Mouse (Mus musculus) intestine, embryonic 15.5 days (tissue): ENCODE results near the gene Gna11. TPM values are rescaled to one million over a fixed set of nuclear protein-coding genes. Genes with fewer than 3 reads are reported as not detected.
A peak's percentile ranks its signal among the peaks of the same experiment; 100 is the strongest.

Experiments
- ATAC-seq: fragments of 200-750 bp; cut with Nextera tagmentation; 2 replicates; pipeline ENCODE4 v1.8.0; 2017; ENCODE audit warnings: moderate TSS enrichment, moderate library complexity
- H3K27ac ChIP-seq: fragments of 300-500 bp; sonication (generic); 2 replicates; pipeline ENCODE4 v1.5.1; 2015; ENCODE audit warnings: mild to moderate bottlenecking, inconsistent platforms
- H3K27me3 ChIP-seq: fragments of 300-500 bp; sonication (generic); replicated peaks from 2 replicates; pipeline ENCODE4 v1.6.1; 2015; ENCODE audit warnings: inconsistent platforms
- H3K36me3 ChIP-seq: fragments of 300-500 bp; sonication (generic); 2 replicates; pipeline ENCODE4 v1.6.1; 2015; ENCODE audit warnings: inconsistent platforms
- H3K4me1 ChIP-seq: fragments of 300-500 bp; sonication (generic); replicated peaks from 2 replicates; pipeline ENCODE4 v1.6.1; 2015; ENCODE audit warnings: inconsistent platforms
- H3K4me2 ChIP-seq: fragments of 300-500 bp; sonication (generic); replicated peaks from 2 replicates; pipeline ENCODE4 v1.6.1; 2015; ENCODE audit warnings: mild to moderate bottlenecking, inconsistent platforms
- H3K4me3 ChIP-seq: fragments of 300-500 bp; sonication (generic); replicated peaks from 2 replicates; pipeline ENCODE4 v1.5.1; 2015; ENCODE audit warnings: inconsistent platforms
- H3K9ac ChIP-seq: fragments of 300-500 bp; sonication (generic); 2 replicates; pipeline ENCODE4 v1.6.1; 2015; ENCODE audit warnings: inconsistent platforms
- H3K9me3 ChIP-seq: fragments of 300-500 bp; sonication (generic); 2 replicates; pipeline ENCODE4 v1.6.1; 2016; ENCODE audit warnings: inconsistent platforms
- WGBS: fragments of 180-500 bp; shearing (Covaris S2); methylation state at CpG from one replicate; pipeline ENCODE4 v1.1.7; 2015; 5-methylcytosine and 5-hydroxymethylcytosine counted together
- polyA plus RNA-seq: library from polyadenylated mRNA; unstranded; fragments of >200 nt; fragmentation: Nextera tagmentation; extraction: Ambion mirVana; gene quantifications from 2 replicates; pipeline ENCODE4 v1.2.1, GENCODE M21; 2015

Gna11 gene
- polyA plus RNA-seq, result 245 and 269 TPM in 2 replicates

DNA sequence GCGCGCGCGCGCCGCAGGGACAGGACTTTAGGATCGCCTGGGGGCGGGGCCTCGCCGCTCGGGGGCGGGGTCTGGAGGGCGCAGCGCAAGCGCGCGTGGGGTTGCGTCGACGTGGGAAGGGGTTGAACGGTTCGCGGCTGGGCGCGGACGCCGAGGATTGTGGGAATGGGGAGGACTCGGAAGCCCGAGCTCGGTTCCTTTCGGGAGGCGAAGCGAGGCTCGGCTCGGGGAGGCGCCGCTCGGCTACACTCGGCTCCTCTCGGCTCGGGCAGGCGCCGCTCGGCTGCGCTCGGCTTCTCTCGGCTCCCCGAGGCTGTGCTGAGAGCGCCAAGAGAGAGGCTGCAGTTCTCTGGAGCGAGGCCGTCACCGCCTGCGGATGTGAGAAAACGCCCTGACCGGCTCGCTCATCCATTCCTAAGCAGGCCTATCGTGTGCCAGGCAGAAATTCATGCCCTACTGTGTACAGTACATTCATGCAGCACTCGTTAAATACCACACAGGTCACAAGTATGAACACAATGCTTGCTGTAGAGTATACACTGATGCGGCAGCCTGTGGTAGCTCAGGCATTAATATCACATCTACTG is at the start of gene Gna11:
Gna11 (minus strand) TSS at position 30 of the 587 bp plus-strand sequence.
- Histone ChIP-seq H3K9me3 (no peaks in the 10 kb centered on the region), H3K4me1 (peaks cover 41% of the 10 kb centered on the region), H3K27ac (peak within 1 kb of the TSS; percentile 90), H3K36me3 (no peaks in the 10 kb centered on the region), H3K4me2 (peak within 1 kb of the TSS; percentile 81), H3K9ac (peak within 1 kb of the TSS; percentile 96), H3K4me3 (peak within 1 kb of the TSS; percentile 94), H3K27me3 (no peaks in the 10 kb centered on the region)
- peak; percentile 89 for ATAC-seq
- WGBS, result under 1% methylated on average over 59 of the region's 59 CpGs

DNA sequence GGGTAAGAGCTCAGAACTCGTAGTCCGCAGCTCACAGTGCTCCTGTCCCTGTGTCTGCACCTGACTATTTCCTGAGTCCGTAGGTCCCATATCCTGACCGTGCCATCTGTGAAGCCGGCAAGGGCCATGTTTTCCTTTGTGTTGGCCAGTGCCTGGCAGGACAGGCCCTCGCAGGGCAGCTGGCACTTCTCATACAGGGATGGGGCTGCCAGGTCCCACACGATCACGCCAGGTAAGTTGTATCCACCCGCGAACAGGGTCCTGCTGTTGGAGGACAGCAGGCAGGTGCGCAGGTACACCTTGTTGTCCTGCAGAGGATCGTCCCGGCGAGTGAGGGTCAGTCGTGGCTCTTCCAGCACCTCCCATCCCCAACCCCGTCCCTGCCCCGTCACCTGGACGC is 48.9 kb upstream of the Gna11 start:
- Histone ChIP-seq H3K9ac (no peak overlapping the region), H3K27me3 (no peaks in the 10 kb centered on the region), H3K9me3 (no peaks in the 10 kb centered on the region), H3K4me1 (peaks cover 29% of the 10 kb centered on the region), H3K36me3 (no peaks in the 10 kb centered on the region), H3K4me3 (no peak overlapping the region), H3K4me2 (no peak overlapping the region), H3K27ac (no peak overlapping the region)
- no peak for ATAC-seq
- WGBS, result 66% methylated on average over 18 of the region's 18 CpGs

DNA sequence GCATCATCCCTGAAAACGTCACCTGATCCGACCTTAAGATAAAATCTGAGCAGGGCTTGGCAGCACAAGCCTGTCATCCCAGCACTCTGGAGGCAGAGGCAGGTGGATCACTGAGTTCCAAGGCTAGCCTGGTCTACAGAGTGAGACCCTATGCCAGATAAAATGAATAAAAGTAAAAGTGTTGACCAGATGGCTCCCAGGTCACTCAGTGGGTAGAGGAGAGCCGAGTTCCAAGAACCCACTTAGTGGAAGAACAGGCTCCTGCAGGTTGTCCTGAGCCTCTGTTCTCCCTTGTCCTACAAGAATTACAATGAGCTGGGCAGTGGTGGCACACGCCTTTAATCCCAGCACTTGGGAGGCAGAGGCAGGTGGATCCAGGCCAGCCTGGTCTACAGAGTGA is 48.2 kb upstream of the Gna11 start:
- no peak overlapping the region for H3K4me3 ChIP-seq
- no peak overlapping the region for H3K27ac ChIP-seq
- ATAC-seq, result no peak
- H3K9ac ChIP-seq, result no peak overlapping the region
- H3K4me2 ChIP-seq, result no peak overlapping the region
- H3K36me3 ChIP-seq, result no peaks in the 10 kb centered on the region
- WGBS, result 62% methylated on average over 4 of the region's 4 CpGs
- H3K9me3 ChIP-seq, result no peaks in the 10 kb centered on the region
- H3K4me1 ChIP-seq, result peaks cover 29% of the 10 kb centered on the region
- no peaks in the 10 kb centered on the region for H3K27me3 ChIP-seq

DNA sequence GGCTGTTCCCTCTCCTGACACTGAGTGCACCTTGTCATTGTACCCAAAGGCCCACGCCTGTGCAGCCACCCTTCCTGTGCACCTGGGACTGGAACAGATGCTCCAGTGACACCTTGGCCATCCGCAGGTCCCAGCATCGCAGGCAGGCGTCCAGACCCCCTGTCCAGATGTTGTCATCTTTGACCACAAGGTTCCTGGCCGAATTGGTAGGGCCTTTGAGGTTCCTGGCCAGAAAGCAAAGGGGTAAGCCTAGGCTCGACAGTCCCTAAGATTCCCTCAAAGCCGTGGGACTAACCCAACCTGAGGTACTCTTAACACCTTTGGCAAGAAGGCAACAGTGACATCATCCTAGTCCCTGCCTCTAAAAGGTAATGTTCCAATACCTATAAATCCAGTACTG is 47.6 kb upstream of the Gna11 start:
- WGBS, result 81% methylated on average over 7 of the region's 7 CpGs
- no peak overlapping the region for H3K4me2 ChIP-seq
- H3K36me3 ChIP-seq, result no peaks in the 10 kb centered on the region
- H3K9ac ChIP-seq, result no peak overlapping the region
- H3K9me3 ChIP-seq, result no peaks in the 10 kb centered on the region
- no peak for ATAC-seq
- H3K27ac ChIP-seq, result no peak overlapping the region
- H3K4me1 ChIP-seq, result peaks cover 25% of the 10 kb centered on the region
- no peak overlapping the region for H3K4me3 ChIP-seq
- no peaks in the 10 kb centered on the region for H3K27me3 ChIP-seq

DNA sequence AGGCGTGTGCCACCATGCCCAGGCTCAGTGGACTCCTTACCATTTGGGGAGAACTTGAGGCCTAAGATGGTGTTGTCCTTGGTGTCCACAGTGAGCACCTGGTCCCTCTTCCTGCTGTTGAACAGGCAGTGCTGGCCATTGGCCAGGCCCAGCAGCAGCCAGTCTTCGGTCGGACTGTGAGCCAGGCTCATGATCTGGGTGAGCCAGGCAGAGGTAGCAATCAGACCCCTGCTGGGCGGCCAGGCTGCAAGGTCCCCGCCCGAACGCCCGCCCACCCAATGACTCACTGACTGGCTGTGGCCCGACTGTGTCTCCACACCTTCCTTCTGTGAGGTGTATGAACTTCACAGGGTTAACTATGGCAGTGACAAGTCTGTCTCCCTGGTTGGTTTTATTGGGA is 46.9 kb upstream of the Gna11 start:
- Histone ChIP-seq H3K4me1 (peaks cover 18% of the 10 kb centered on the region), H3K36me3 (no peaks in the 10 kb centered on the region), H3K27me3 (no peaks in the 10 kb centered on the region), H3K9me3 (no peaks in the 10 kb centered on the region), H3K27ac (no peak overlapping the region), H3K4me3 (no peak overlapping the region), H3K4me2 (no peak overlapping the region), H3K9ac (no peak overlapping the region)
- WGBS, result 57% methylated on average over 9 of the region's 9 CpGs
- ATAC-seq, result no peak

DNA sequence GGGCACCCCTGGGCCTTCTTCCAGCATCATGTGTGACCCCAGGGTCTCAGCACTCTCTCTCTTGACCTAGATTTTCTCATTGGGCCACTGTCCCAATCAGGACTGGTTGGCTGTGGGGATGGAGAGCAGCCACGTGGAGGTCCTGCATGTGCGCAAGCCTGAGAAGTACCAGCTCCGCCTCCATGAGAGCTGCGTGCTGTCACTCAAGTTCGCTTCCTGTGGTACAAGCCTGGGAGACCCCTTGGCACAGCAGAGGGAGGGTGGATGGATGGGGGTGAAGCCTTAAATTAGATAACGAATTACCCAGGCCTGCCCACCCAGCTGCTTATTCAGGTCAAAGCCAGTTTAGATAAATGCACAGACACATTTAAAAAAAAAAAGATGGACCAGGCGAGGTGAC is 43.7 kb upstream of the Gna11 start:
- ATAC-seq, result no peak
- Histone ChIP-seq H3K27ac (no peak overlapping the region), H3K4me2 (no peak overlapping the region), H3K9me3 (no peaks in the 10 kb centered on the region), H3K4me1 (no peaks in the 10 kb centered on the region), H3K27me3 (no peaks in the 10 kb centered on the region), H3K36me3 (peaks cover 2% of the 10 kb centered on the region; the same call in 1 of the 2 replicates), H3K9ac (no peak overlapping the region), H3K4me3 (no peak overlapping the region)
- 72% methylated on average over 7 of the region's 7 CpGs for WGBS

DNA sequence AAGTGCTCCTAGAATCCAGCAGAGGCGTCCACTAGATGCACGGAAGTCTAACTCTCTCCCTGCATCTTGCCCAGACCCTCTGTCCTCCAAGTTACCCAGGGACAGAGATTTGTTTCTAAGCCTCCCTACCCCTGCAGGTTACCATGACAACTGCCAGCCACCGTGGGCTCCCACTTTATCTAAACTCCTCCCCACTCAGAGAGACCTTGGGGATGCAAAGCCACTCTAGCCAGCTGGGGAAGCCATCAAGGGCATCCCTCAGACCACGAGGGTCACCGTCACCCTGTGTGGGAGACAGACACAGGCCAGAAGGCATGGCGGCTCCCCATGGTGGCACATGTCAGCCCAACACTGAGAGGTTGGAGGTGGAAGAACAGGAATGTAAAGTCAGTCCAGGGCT is 38.4 kb upstream of the Gna11 start:
- H3K9ac ChIP-seq, result no peak overlapping the region
- 0 out of 2 replicates have a peak, but pooled peaks cover 2% of the 10 kb centered on the region for H3K27me3 ChIP-seq
- H3K4me1 ChIP-seq, result 0 out of 2 replicates have a peak, but pooled peaks cover 3% of the 10 kb centered on the region
- H3K36me3 ChIP-seq, result peaks cover 2% of the 10 kb centered on the region; the same call in 1 of the 2 replicates
- WGBS, result 58% methylated on average over 6 of the region's 6 CpGs
- no peak overlapping the region for H3K4me3 ChIP-seq
- no peak overlapping the region for H3K4me2 ChIP-seq
- H3K9me3 ChIP-seq, result no peaks in the 10 kb centered on the region
- H3K27ac ChIP-seq, result no peak overlapping the region
- ATAC-seq, result no peak

DNA sequence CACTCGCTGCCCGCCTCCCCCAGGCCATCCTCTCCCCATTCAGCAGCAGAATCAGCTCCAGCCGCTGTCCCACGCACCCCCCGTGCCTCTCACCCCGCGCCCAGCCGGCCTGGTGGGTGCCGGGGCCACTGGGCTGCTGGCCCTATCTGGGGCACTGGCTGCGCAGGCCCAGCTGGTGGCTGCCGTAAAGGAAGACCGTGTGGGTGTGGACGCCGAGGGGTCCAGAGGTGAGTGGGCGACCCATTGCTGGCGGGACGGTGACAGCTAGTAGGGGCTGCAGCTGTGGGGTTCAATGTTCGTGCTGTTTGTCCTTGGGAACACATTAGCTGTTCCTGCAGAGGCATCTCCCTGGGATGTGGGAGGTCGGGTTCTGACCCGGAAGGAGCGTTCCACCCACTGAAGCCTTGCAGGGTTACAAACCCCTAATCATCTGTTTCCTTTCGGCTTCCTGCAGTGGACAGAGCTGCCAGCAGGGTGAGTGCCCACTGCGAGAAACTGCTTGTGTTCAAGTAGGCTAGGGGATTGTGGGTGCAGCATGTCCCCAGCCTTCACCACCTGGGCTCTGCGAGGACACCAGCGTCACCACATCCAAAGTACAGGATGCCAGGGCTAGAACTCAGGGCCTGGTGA is 35.6 kb upstream of the Gna11 start:
- Histone ChIP-seq H3K4me1 (peaks cover 12% of the 10 kb centered on the region; the same call in 1 of the 2 replicates), H3K27me3 (0 out of 2 replicates have a peak, but pooled peaks cover 2% of the 10 kb centered on the region), H3K36me3 (no peaks in the 10 kb centered on the region), H3K9me3 (no peaks in the 10 kb centered on the region), H3K9ac (no peak overlapping the region), H3K4me2 (no peak overlapping the region), H3K4me3 (no peak overlapping the region), H3K27ac (no peak overlapping the region)
- no peak for ATAC-seq
- 61% methylated on average over 25 of the region's 25 CpGs for WGBS

DNA sequence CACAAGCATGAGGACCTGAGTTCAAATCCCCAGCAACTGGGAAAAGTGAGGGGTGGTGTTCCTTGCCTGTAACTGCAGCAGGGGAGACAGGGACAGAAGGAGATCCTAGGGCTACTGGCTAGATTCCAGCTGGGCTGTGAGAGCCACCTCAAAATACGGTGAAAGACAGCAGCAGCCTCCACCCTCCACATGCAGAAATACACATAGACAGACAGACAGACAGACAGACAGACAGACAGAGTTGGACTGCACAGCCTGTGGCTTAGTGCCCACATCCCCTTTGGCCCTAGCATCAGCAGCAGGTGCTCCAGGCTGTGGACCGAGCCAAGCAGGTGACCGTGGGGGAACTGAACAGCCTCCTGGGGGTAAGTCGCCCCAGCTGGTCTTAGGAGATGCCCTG is 35.0 kb upstream of the Gna11 start:
- Histone ChIP-seq H3K4me2 (no peak overlapping the region), H3K9me3 (no peaks in the 10 kb centered on the region), H3K27ac (no peak overlapping the region), H3K36me3 (no peaks in the 10 kb centered on the region), H3K4me3 (no peak overlapping the region), H3K4me1 (peaks cover 16% of the 10 kb centered on the region; the same call in 1 of the 2 replicates), H3K9ac (no peak overlapping the region), H3K27me3 (0 out of 2 replicates have a peak, but pooled peaks cover 2% of the 10 kb centered on the region)
- no peak for ATAC-seq
- 62% methylated on average over 4 of the region's 4 CpGs for WGBS

DNA sequence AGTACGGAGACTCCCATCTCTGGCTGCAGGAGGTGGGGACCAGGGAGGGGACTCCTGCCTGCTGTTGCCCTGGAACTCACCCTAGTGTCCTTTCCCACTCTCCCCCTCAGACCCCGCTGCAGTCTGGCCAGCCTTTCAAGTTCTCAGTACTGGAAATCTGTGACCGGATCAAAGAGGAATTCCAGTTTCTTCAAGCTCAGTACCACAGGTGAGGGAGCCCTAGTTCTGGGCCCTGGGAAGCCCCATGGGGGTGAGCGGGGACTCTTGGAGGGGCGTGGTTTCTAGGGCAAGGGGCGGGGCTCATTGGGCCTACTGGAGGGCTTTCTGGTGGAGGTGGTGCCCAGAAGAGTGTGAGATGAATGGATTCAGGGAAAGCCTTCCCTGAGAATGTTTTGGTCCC is 30.7 kb upstream of the Gna11 start:
- H3K4me3 ChIP-seq, result peak overlapping the region; percentile 60
- H3K27ac ChIP-seq, result no peak overlapping the region
- H3K9me3 ChIP-seq, result no peaks in the 10 kb centered on the region
- H3K9ac ChIP-seq, result peak overlapping the region; percentile 69
- peaks cover 44% of the 10 kb centered on the region for H3K4me1 ChIP-seq
- WGBS, result 1% methylated on average over 6 of the region's 6 CpGs
- 0 out of 2 replicates have a peak, but pooled peaks cover 3% of the 10 kb centered on the region for H3K27me3 ChIP-seq
- no peak for ATAC-seq
- H3K36me3 ChIP-seq, result no peaks in the 10 kb centered on the region
- H3K4me2 ChIP-seq, result peak overlapping the region; percentile 92

DNA sequence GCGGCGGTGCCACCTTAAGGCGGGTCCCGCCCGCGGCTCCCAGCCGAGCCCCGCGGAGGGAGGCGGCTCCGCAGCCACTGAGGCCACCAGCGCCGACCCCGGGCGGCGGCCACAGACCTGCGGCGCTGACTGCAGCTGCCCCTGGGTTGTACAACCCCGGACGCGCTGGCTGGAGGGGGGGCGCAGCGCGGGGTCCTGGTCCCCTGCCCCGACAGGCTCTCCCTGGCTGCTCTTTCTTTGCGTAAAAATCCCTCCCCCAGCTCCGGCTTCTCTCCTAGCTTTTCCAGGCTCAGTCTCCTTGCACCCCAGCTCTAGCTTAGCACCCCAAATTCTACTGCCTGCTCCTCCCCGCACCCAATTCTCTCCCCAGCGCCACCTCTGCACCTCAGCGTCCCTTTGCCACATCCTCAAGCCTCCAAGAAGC is 30.2 kb upstream of the Gna11 start:
- Histone ChIP-seq H3K9ac (peak overlapping the region; percentile 69), H3K9me3 (no peaks in the 10 kb centered on the region), H3K4me1 (peaks cover 46% of the 10 kb centered on the region), H3K4me2 (peak overlapping the region; percentile 92), H3K36me3 (no peaks in the 10 kb centered on the region), H3K27me3 (0 out of 2 replicates have a peak, but pooled peaks cover 3% of the 10 kb centered on the region), H3K27ac (0 out of 2 replicates have a peak overlapping the region, but pooled peaks have one; percentile 8), H3K4me3 (peak overlapping the region; percentile 60)
- ATAC-seq, result no peak
- 0% methylated on average over 30 of the region's 30 CpGs for WGBS

DNA sequence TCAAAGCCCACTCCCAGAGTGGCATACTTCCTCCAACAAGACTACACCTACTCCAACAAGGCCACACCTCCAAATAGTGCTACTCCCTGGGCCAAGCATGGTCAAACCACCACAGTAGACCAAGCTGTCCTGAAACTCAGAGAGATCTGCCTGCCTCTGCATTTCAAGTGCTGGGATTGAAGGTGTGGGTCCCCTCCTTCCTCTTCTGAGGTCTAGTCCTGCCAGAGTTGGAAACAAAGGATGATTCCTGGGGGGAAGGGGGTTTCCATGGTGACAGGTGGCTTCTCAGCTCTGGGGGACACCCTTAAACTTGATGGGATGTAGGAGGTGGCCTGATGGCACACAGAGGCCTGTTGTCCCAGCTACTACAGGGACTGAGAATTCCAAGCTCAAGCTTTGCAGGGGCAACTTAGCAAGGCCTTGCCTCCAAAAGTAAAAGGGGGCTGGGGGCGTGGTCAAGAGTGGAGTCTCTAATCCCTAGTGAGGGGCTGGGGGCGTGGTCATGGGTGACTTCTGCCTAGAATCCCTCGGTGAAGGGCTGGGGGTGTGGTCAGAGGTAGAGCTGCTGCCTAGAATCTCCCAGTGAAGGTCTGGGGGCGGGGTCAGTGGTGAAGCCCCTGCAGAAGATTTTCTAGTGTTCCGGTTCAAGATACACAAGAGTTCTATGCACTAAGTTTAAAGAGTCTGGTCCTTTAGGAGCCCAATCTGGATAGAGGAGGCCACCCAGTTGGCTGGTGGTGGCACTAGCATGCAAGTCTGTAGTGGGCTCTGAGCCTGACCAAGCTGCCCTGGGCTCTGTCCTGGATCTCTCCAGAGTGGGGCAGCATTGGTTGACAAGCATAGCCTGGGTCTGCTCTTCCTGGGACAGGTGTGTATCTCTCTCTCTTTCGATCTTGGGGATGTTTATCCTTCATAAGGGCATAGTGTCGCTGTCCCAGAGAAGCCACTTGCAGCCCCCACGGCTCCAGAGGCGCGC is 29.4 kb upstream of the Gna11 start, which contains the start of gene Tle2:
Tle2 (plus strand) TSS at position 481 of the 976 bp plus-strand sequence.
- Histone ChIP-seq H3K4me1 (peaks cover 53% of the 10 kb centered on the region), H3K27ac (peak within 1 kb of the TSS; percentile 44; the same call in 1 of the 2 replicates)

More for the DNA sequence above, 29.4 kb upstream of the Gna11 start, which contains the start of gene Tle2:
- Histone ChIP-seq H3K9ac (peak within 1 kb of the TSS; percentile 69), H3K4me2 (peak within 1 kb of the TSS; percentile 92), H3K4me3 (peak within 1 kb of the TSS; percentile 60), H3K36me3 (no peaks in the 10 kb centered on the region), H3K27me3 (0 out of 2 replicates have a peak, but pooled peaks cover 3% of the 10 kb centered on the region), H3K9me3 (no peaks in the 10 kb centered on the region)
- ATAC-seq, result no peak
- WGBS, result 26% methylated on average over 10 of the region's 10 CpGs
